Mouse (Mus musculus) kidney, adult 2 months (tissue): Measurements from ENCODE around the gene Utf1.

ENCODE experiments used
- CTCF ChIP-seq: fragments of 200-500 bp; conservative IDR thresholded peaks from 2 replicates; pipeline ENCODE4 v1.5.1; 2011; ENCODE audit warnings: low read depth, mild to moderate bottlenecking, control low read depth, low read length, moderate library complexity, mixed read lengths; ENCODE audit not compliant: insufficient read depth, insufficient read length
- POLR2A ChIP-seq: fragments of 200-500 bp; IDR thresholded peaks from one replicate; pipeline ENCODE4 v1.6.1; 2011; ENCODE audit warnings: low read depth, low read length, control low read depth

- TF ChIP-seq CTCF (no peak), POLR2A (no peak)
Observed at GRCm38 (mm10) chr7:139894655-139895557, 48.7 kb upstream of the Utf1 start, which contains the start of gene Kndc1.
